Mouse (Mus musculus) gastrocnemius, postnatal 25 days (tissue): ENCODE measurements at regions not wholly inside any gene's neighbourhood (a gene's known extent, or its start where the extent isn't known, plus 50 kb on each side); places are given as distances from the start of the nearest gene placed in this dataset.
A peak's percentile ranks its signal among the peaks of the same experiment; 100 is the strongest.

ENCODE experiments used
- DNase-seq: peaks from one replicate; pipeline ENCODE4 v3.0.0; 2022

DNA sequence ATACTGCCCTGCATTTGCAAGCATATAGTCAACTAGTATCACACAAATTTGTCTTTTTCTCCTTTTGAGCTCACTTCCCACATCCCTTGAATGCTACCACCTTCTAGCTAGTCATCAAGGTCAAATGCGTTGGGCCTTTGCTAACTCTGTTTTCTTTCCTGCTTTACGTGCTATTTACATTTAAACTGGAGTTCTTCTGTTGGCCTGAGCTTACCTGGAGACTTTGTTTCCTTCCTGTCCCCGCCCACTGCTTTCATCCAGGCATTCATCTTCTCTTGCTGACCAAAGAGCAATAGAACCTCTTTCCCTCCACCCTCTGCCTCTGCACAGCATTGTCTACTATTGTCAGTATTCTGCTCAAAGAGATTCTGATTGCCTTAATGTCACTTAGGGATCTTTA, 237.0 kb downstream of the Papss1 start:
- no peak for DNase-seq

DNA sequence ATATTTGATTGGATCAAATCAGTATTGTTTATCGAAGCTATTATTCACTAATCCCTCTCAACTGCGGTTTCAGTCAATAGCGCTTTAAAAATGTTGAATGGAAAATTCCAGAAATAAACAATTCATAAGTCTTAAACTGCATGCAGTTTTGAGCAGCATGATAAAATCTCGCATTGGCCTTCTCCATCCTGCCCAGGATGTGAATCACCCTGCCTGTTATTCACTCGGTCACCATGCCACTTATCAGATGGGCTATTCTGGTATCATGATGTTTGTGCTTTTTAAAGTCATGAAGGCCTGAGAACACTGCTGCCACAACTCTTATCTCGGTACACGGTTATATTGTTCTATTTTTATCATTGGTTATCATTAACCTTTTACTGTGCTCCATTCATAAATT, 238.3 kb downstream of the Papss1 start:
- no peak for DNase-seq

- DNase-seq, result peak; percentile 16
These were observed 243.6 kb downstream of the Papss1 start for GRCm38 (mm10) chr3:131808127-131808526.

DNA sequence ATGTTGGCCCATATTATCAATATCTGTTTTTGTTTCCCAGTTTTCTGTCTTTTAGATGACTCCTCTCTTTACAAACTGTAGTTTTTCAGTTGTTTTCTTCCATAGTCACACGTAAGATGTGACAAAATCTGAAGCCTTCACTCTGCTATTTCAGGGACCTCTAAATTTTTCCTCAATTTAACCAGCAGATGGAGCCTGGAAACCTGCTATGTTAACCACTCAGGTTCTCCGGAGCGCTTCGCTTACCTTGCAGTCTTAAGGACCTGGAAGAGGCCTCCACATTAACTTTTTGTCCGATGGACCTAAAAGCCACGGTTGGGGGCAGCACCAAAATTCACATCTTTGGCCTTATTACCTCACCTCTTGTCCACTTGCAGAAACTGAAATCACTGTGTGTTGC, 248.4 kb downstream of the Papss1 start:
- no peak for DNase-seq

- no peak for DNase-seq
These were observed 254.2 kb downstream of the Papss1 start for GRCm38 (mm10) chr3:131818806-131819205.

- no peak for DNase-seq
These were observed 227.7 kb upstream of the Dkk2 start for GRCm38 (mm10) chr3:131857442-131857841.

GRCm38 (mm10) chr3:131859083-131859482, 226.0 kb upstream of the Dkk2 start:
- DNase-seq, result no peak

DNA sequence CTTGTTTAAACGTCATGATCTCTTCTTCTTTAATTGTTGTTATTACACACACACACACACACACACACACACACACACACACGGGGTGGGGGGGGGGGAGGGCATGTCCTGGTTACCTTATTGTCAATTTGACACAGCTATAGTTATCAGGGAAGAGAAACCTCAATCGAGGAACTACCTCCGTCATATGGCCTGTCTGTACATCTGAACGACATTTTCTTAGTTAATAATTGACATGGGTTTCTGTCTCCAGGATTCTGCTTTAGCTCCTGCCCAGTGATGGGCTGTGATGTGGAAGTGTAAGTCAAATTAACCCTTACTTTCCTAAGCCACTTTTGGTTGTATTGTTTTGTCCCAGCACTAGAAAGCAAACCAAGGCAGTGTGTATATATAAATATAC, 220.0 kb upstream of the Dkk2 start:
- no peak for DNase-seq

DNA sequence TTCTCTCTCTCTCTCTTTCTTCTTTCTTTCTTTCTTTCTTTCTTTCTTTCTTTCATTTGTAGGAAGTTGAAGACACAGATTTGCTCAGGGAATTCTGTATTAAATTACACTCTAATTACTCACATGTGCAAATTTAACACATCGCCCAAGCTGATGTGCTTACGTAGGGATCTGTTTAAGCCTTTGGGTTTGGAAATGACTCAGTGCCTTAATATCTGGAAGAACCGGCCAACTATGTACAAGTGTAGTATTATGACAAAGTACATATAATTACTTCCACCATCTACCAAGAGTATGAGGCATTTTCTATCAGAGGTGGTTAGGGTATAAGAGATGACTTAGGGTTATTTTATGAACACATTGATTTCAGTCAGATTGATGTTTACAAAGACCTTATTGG, 217.8 kb upstream of the Dkk2 start:
- DNase-seq, result no peak

DNA sequence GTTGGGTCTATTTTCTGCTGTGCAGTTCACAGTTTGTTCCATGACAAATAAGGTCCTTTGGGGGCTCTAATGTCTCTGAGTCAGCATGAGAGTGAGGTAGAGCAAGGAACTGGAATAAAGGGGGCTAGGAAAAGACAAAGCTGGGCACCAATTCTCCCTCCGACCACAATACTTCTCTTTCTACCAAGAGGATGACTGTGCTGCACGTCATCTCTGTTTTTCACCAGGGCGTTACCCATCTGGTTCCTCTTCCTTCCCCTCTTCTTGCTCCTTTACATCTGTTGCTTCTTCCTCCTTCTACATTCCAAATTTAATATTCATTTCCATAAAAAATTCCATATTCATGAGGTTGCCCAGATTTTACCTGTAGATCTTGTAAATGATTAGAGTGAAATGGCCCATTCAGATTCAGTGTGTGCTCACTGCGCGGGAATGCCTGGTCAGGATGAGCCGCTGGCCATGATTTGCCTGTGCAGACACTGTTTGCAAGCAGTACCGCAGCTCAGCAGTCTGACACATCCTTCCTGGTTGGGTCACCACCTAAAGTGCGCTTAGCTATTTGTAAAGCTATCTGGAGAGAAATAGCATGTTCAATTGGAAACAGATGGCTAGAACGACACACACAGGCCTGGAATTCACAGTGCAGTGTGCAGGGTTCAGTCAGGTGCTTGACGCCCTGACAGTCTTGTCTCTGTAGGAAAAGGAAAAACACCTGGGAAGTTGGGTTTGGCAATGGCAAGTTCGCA, 216.7 kb upstream of the Dkk2 start:
- no peak for DNase-seq

GRCm38 (mm10) chr3:131869306-131869705, 215.8 kb upstream of the Dkk2 start:
- DNase-seq, result no peak

GRCm38 (mm10) chr3:131882667-131883066, 202.4 kb upstream of the Dkk2 start:
- no peak for DNase-seq

- no peak for DNase-seq
These were observed 198.6 kb upstream of the Dkk2 start for GRCm38 (mm10) chr3:131886470-131886869.

DNA sequence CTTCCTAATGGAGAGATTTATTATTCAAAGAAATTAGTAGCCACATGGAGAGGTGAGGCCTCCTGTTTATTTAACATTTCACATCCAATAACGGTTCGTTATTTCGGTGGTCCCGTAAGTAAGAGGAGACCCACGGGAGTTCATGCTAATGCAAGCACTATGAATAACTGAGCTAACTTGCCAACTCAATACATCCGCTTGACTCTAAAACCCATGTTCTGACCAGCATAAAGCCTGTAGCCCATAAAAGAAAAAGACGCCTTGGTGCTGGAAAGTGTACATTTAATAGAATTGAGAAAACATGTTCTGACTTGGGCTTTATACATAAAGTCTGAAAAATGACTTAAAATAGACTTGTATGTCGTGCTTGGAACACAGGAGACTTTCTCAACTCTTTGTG, 198.1 kb upstream of the Dkk2 start:
- no peak for DNase-seq

DNA sequence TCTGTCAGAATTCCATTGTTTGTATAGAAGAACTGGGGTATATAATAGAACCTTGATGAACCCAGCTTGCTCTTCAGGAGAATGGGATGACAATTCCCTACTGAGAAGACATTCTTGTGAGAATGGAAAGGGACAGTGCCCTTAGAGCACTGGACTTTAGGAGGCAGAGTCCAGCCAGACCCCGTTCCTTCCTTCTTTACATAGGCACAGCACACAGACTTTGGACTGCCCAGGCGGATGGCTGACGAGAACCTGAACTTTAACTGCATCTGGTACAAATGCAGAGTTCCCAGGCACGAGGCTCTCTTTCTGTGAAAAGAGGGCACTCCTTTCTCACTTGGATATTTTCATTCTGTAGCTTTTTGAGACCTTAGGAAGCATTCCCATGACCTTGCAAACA, 197.4 kb upstream of the Dkk2 start:
- no peak for DNase-seq

- no peak for DNase-seq
These were observed 193.2 kb upstream of the Dkk2 start for GRCm38 (mm10) chr3:131891941-131892340.

DNA sequence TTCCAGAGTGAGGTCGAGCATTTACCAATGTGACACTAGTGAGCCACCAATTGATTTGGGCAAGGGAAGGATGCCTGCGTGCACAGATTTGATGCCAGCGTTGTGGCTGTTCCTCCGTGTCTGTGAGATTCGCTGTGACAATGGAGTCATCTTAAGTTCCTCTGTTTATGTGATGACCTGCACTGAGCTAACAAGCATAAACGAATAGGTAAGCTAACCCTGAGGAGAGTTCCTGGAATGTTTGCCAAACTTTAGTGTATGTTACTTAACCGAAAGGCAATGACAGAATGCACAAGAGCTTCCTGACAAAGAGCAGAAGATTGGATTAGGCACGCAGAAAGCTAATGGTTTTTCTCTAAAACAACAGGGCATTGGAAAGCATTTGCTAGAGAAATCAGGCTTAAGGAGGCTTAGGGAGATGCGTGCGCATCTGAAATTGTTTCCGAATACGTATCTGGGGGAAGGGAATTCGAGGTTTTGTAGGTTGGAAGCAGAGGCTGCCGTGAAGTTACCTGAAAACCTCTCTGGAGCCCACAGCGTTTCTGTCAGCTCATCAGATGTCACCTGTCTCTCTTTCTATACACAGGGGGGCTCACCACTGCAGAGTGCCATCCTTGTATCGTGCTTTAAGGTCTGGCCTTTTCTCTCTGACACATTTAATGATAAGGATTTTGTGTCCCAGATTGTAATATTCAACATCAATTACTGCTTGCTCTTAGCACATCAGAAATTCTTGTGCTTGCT, 191.9 kb upstream of the Dkk2 start:
- DNase-seq, result no peak

GRCm38 (mm10) chr3:131895057-131895456, 190.0 kb upstream of the Dkk2 start:
- no peak for DNase-seq

DNA sequence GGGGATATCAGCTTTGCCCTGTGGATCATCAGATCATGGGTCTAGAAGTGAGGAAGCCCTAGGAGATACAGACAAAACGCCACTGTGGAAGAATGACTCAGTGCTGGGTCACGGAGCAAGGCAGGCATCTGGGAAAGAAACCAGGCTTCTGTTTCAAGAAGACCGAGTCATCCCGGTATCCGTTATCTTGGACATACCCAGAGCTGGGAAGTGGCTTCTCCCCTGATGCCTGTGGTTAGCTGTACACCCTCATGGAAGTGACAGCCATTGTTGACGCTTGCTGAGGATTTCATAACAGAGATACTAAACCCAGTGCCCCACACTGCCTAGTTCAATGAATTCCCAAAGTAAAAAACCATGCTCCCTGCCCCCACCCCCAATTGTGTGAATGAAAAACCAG, 171.6 kb upstream of the Dkk2 start:
- no peak for DNase-seq

GRCm38 (mm10) chr3:131914372-131914771, 170.7 kb upstream of the Dkk2 start:
- DNase-seq, result no peak

GRCm38 (mm10) chr3:131914997-131915396, 170.1 kb upstream of the Dkk2 start:
- DNase-seq, result no peak

DNA sequence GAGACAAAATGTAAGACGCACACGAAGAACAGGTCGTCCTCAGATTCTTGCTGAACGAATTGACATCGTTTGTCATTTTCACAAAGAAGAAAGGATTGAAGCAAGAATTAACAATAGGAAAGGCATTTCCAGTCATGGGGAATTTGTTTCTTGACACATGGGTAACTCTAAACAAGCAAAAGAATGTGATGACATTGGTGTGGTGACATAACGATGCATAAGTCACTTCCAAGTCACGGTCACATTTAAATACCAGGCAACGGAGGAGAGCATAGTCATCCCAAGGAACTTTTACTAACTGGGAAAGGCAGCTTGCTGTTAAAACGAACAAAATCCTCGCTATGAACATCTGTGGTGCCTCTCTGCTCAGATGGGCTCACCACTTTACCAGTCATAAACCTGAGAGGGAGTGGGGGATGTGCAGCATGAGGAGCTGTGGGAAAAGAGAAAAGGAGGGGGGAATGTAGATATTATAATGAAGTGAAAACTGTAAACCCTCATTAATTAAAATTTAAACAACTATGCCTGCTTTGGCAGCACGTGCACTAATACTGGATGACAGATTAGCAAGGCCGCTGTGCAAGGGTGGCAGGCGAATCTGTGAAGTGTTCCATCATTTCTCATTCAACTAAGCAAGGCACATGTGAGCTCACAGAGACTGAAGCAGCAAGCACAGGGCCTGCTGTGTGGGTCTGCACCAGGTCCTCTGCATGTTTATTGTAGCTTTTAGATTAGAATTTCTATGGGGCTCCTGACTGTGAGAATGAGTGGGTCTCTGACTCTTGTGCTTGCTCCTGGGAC, 167.2 kb upstream of the Dkk2 start:
- no peak for DNase-seq

DNA sequence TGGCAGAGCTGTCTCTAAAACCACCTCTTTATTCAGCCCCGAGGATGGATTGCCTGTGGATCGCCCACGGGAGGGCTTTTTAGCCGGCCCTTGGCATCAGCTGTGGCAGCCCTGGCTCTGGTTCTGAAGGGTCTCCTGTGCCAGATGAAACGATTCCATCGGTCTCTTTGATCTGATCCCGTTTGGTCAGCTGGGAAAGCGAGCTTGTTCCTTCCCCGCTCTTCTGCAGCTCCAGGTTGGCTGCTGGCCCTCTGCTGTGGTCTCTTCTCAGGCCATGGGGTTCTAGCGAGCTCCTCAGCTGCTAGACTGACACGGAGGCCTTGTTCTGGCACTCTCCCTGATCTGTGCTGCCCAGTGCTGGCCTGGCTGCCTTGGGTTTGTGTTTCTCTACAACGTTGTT, 165.6 kb upstream of the Dkk2 start:
- DNase-seq, result peak; percentile 78
